Comparison of ENCODE assay signal across 7 mouse cellular contexts in the genomic region with DNA sequence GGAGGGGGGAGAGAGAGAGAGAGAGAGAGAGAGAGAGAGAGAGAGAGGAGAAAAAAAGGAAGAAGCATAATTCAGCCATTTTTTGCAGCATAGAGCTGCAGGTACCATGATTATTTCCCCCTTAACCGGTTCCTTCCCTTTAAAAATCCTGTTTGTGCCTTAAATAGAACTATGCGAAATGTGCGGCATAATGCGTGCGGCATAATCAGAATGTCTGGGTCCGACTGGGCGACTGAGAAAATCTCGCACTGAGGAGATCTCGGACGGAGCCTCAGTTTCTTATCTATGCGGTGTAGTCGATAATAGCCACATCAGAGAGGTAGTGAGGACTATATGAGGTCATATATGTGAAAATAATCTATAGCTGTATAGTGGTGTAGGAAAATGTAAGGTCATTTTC. TPM values are rescaled to one million over a fixed set of nuclear protein-coding genes. Genes with fewer than 3 reads are reported as not detected.
DNase-seq lines count a peak whose midpoint lies in the region; ATAC-seq lines count a peak whose summit lies in the region.

No protein-coding gene starts in this region.

- peak overlapping the region; percentile 68 for H3K9ac ChIP-seq in lung, embryonic 15.5 days
- peak overlapping the region; percentile 70 for H3K9ac ChIP-seq in hindbrain, embryonic 15.5 days
- H3K9ac ChIP-seq in midbrain, embryonic 14.5 days (replicated peaks; ENCODE audit: low read length), result peak overlapping the region; percentile 58

- no peak for DNase-seq in lung, postnatal 25 days (ENCODE audit: low spot score)
- DNase-seq in embryonic facial prominence, embryonic 10.5 days (ENCODE audit: low spot score), result peak; percentile 7
- DNase-seq in midbrain, embryonic 14.5 days, result peak; percentile 27
- no peak for DNase-seq in cerebellum, adult 11-12 months
- DNase-seq in right cerebral cortex, postnatal 36 days (ENCODE audit: low spot score in 2 of 2), result no peak

- 19% methylated on average over 12 of the region's 12 CpGs for WGBS in lung, embryonic 15.5 days
- 32% methylated on average over 12 of the region's 12 CpGs for WGBS in embryonic facial prominence, embryonic 10.5 days
- WGBS in hindbrain, embryonic 15.5 days, result 21% methylated on average over 12 of the region's 12 CpGs
- 33% methylated on average over 12 of the region's 12 CpGs for WGBS in midbrain, embryonic 14.5 days

- H3K4me2 ChIP-seq in lung, embryonic 15.5 days, result peak overlapping the region; percentile 58
- peak overlapping the region; percentile 57 for H3K4me2 ChIP-seq in hindbrain, embryonic 15.5 days
- H3K4me2 ChIP-seq in midbrain, embryonic 14.5 days (ENCODE audit: low read length), result peak overlapping the region; percentile 55

- no peak overlapping the region for H3K27ac ChIP-seq in lung, embryonic 15.5 days
- H3K27ac ChIP-seq in embryonic facial prominence, embryonic 10.5 days (replicated peaks), result no peak overlapping the region; the same call in 1 of the 2 replicates
- peak overlapping the region; percentile 90 for H3K27ac ChIP-seq in hindbrain, embryonic 15.5 days (replicated peaks)
- H3K27ac ChIP-seq in midbrain, embryonic 14.5 days (replicated peaks; ENCODE audit: low read depth, low read length), result peak overlapping the region; percentile 88; the same call in 1 of the 2 replicates

- H3K4me3 ChIP-seq in lung, embryonic 15.5 days, result peak overlapping the region; percentile 67
- H3K4me3 ChIP-seq in embryonic facial prominence, embryonic 10.5 days, result peak overlapping the region; percentile 70
- peak overlapping the region; percentile 69 for H3K4me3 ChIP-seq in hindbrain, embryonic 15.5 days
- peak overlapping the region; percentile 53 for H3K4me3 ChIP-seq in midbrain, embryonic 14.5 days (replicated peaks; ENCODE audit: low read depth, low read length)

- no peaks in the 10 kb centered on the region for H3K9me3 ChIP-seq in lung, embryonic 15.5 days
- H3K9me3 ChIP-seq in embryonic facial prominence, embryonic 10.5 days, result 0 out of 2 replicates have a peak, but pooled peaks cover 2% of the 10 kb centered on the region
- H3K9me3 ChIP-seq in hindbrain, embryonic 15.5 days, result no peaks in the 10 kb centered on the region
- no peaks in the 10 kb centered on the region for H3K9me3 ChIP-seq in midbrain, embryonic 14.5 days (ENCODE audit: control insufficient read depth, low read length)

- no peaks in the 10 kb centered on the region for H3K36me3 ChIP-seq in lung, embryonic 15.5 days
- peaks cover 4% of the 10 kb centered on the region; the same call in 1 of the 2 replicates for H3K36me3 ChIP-seq in embryonic facial prominence, embryonic 10.5 days (replicated peaks)
- H3K36me3 ChIP-seq in hindbrain, embryonic 15.5 days, result no peaks in the 10 kb centered on the region
- H3K36me3 ChIP-seq in midbrain, embryonic 14.5 days (ENCODE audit: control insufficient read depth, insufficient read depth, low read length), result no peaks in the 10 kb centered on the region

- H3K27me3 ChIP-seq in lung, embryonic 15.5 days, result peaks cover 57% of the 10 kb centered on the region
- peaks cover 100% of the 10 kb centered on the region for H3K27me3 ChIP-seq in embryonic facial prominence, embryonic 10.5 days (replicated peaks; ENCODE audit: low read depth, poor library complexity, severe bottlenecking)
- H3K27me3 ChIP-seq in hindbrain, embryonic 15.5 days, result peaks cover 56% of the 10 kb centered on the region; the same call in 1 of the 2 replicates
- peaks cover 40% of the 10 kb centered on the region for H3K27me3 ChIP-seq in midbrain, embryonic 14.5 days (ENCODE audit: control insufficient read depth, insufficient read depth, low read length)

- no peaks in the 10 kb centered on the region for H3K4me1 ChIP-seq in lung, embryonic 15.5 days
- H3K4me1 ChIP-seq in embryonic facial prominence, embryonic 10.5 days, result no peaks in the 10 kb centered on the region
- H3K4me1 ChIP-seq in hindbrain, embryonic 15.5 days (replicated peaks), result 0 out of 2 replicates have a peak, but pooled peaks cover 2% of the 10 kb centered on the region
- no peaks in the 10 kb centered on the region for H3K4me1 ChIP-seq in midbrain, embryonic 14.5 days (ENCODE audit: control insufficient read depth, insufficient read depth, low read length)

- ATAC-seq in lung, embryonic 15.5 days (ENCODE audit: borderline replicate concordance, extremely low read depth, low FRiP score, low TSS enrichment), result no peak
- ATAC-seq in hindbrain, embryonic 15.5 days (ENCODE audit: low FRiP score, low read depth), result no peak
- no peak for ATAC-seq in midbrain, embryonic 14.5 days (ENCODE audit: low FRiP score, low TSS enrichment)

RNA-seq across cellular contexts. Expression of a gene that starts 1.2 kb away (rescaled TPM):
- polyA plus RNA-seq in lung, embryonic 15.5 days (2015; fragmentation: Nextera tagmentation; extraction: Ambion mirVana), result 7.6 and 7.7 TPM in 2 replicates
- 7.2 TPM in 2 replicates for polyA plus RNA-seq in embryonic facial prominence, embryonic 10.5 days (2016; fragmentation: Nextera tagmentation; extraction: Ambion mirVana)
- 9.8 and 10.8 TPM in 2 replicates for polyA plus RNA-seq in hindbrain, embryonic 15.5 days (2015; fragmentation: Nextera tagmentation; extraction: Ambion mirVana)
- polyA plus RNA-seq in midbrain, embryonic 14.5 days (2014; fragmentation: Nextera tagmentation; extraction: Ambion mirVana), result 14.9 and 15.1 TPM in 2 replicates

RNA-seq across cellular contexts. Expression of a gene that starts 22.9 kb away (rescaled TPM):
- polyA plus RNA-seq in lung, embryonic 15.5 days (2015; fragmentation: Nextera tagmentation; extraction: Ambion mirVana), result 72.6 and 73.5 TPM in 2 replicates
- 108 and 112 TPM in 2 replicates for polyA plus RNA-seq in embryonic facial prominence, embryonic 10.5 days (2016; fragmentation: Nextera tagmentation; extraction: Ambion mirVana)
- 82.4 and 84.5 TPM in 2 replicates for polyA plus RNA-seq in hindbrain, embryonic 15.5 days (2015; fragmentation: Nextera tagmentation; extraction: Ambion mirVana)
- polyA plus RNA-seq in midbrain, embryonic 14.5 days (2014; fragmentation: Nextera tagmentation; extraction: Ambion mirVana), result 101 and 104 TPM in 2 replicates

Comparison
In these comparisons a context has a peak if more than half of its experiments do, and no peak if none do; other contexts are left out.
1. H3K27ac ChIP-seq: peak in hindbrain, embryonic 15.5 days (single experiment) and midbrain, embryonic 14.5 days (single experiment); none in lung, embryonic 15.5 days (single experiment) and embryonic facial prominence, embryonic 10.5 days (single experiment).
2. DNase-seq: peak in embryonic facial prominence, embryonic 10.5 days (single experiment) and midbrain, embryonic 14.5 days (single experiment); none in lung, postnatal 25 days (single experiment), cerebellum, adult 11-12 months (single experiment) and right cerebral cortex, postnatal 36 days (0 of 2).
3. Peak in every context shown above with its lines, with median percentiles within 50 percentile points of each other: H3K4me2 ChIP-seq, H3K4me3 ChIP-seq and H3K9ac ChIP-seq.